Comparison of ENCODE assay signal across 15 mouse cellular contexts in the genomic region with DNA sequence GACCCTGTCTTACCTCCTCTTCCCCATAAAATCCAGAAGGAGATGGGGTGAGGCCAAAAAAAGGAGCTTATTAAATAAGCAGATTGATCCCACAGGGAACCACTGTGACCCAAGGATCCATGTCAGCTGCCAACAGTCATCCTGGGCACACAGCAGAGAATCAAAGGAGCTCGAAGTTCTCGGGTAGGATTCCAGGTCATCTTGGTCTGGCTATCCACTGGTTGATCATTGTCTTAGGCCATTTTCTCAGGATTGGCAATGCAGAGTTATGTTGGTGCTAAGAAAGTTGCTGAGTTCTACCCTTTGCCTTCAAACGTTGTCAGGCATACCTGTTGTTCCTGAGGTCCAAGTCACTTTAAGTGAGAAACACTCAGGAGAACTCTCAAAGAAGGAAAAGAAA.
A peak's percentile ranks its signal among the peaks of the same experiment; 100 is the strongest.
DNase-seq lines count a peak whose midpoint lies in the region.
"Had no signal": no experiment of that assay in that cellular context is flagged by ENCODE, and none has a peak within 500 bp of the region (broad histone marks: within the 10 kb centered on the region; RNA-seq: fewer than 3 reads in every experiment).

No protein-coding gene starts in this region.

- peak; percentile 34 for DNase-seq in kidney, adult 11 months
- no peak for DNase-seq in kidney, adult 18-20 months
- DNase-seq in kidney, adult 8-10 months: peak; percentile 25 to 31
- DNase-seq in kidney, postnatal 25 days: no peak
- peak; percentile 27 to 39 for DNase-seq in kidney, postnatal 36 days
- DNase-seq in kidney, postnatal 14 days: no peak
- DNase-seq: adrenal gland, adult 8-10 months; adrenal gland, postnatal 25 days; cerebellum, adult 11 months; cerebellum, adult 18-20 months; cerebellum, adult 8-10 months; cerebellum, adult 9-11 months; cerebellum, postnatal 14 days; cerebellum, postnatal 36 days; embryo, embryonic 11 days had no signal

Comparison
In these comparisons a context has a peak if more than half of its experiments do, and no peak if none do; other contexts are left out.
1. DNase-seq: peak in kidney, adult 11 months (single experiment), kidney, adult 8-10 months (2 of 2) and kidney, postnatal 36 days (2 of 2); none in kidney, adult 18-20 months (single experiment), kidney, postnatal 25 days (0 of 2) and kidney, postnatal 14 days (single experiment).